Mouse (Mus musculus): ENCODE results near the gene Maml2. TPM values are rescaled to one million over a fixed set of nuclear protein-coding genes. Genes with fewer than 3 reads are reported as not detected.

Gene Maml2
- polyA plus RNA-seq, 1 experiment, result 1.3 TPM

DNA sequence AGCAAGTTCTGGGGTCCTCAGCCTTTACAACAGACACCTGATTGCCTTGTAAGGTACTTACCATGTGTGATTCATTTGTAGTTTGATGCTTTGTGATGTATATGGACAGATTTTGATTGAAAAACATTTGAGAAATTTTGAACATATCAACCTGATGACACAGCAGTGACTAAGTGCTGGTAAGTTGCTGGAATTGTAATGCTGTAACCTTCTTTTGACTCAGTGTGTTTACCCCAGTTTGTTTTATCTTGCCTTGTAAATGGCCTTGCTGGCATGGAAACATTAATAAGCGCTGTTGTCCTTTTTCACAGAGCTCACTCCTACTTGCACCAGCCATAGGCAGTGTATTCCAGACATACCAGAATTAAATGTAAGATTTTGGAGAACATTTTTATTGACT lies 163.2 kb downstream of the Maml2 start:
- no peak overlapping the region for H3K4me2 ChIP-seq (ENCODE audit: low read depth)
- H3K79me2 ChIP-seq (ENCODE audit: control insufficient read depth, insufficient read depth), result no peaks in the 10 kb centered on the region
- H3K27me3 ChIP-seq (ENCODE audit: control insufficient read depth, insufficient read depth, insufficient read length), result no peaks in the 10 kb centered on the region
- H3K36me3 ChIP-seq (ENCODE audit: control insufficient read depth, insufficient read depth), result no peaks in the 10 kb centered on the region
- H3K4me3 ChIP-seq, result no peak overlapping the region
- H3ac ChIP-seq (ENCODE audit: control insufficient read depth, insufficient read length), result no peak overlapping the region
- no peak for TF ChIP-seq MYOG (IDR thresholded peaks at IDR 0.05; ENCODE audit: control insufficient read depth in 1 of 3, insufficient read depth in 1 of 3, insufficient read length in 2 of 3, low read depth in 2 of 3)
- no peak for TF ChIP-seq SRF (IDR thresholded peaks at IDR 0.05; ENCODE audit: control insufficient read depth, insufficient read length, low read depth)
- no peak for TF ChIP-seq REST (IDR thresholded peaks at IDR 0.05; ENCODE audit: insufficient read depth, insufficient read length)
- no peak for TF ChIP-seq MYOD1 (IDR thresholded peaks at IDR 0.05; ENCODE audit: control insufficient read depth in 1 of 3, insufficient read length in 2 of 3, low read depth in 2 of 3)
- no peak for TF ChIP-seq POLR2AphosphoS2 (IDR thresholded peaks at IDR 0.05; ENCODE audit: insufficient read length, low read depth)
- TF ChIP-seq TCF3 (IDR thresholded peaks at IDR 0.05; ENCODE audit: insufficient read length, low read depth), result no peak
- no peak for TF ChIP-seq CEBPB (IDR thresholded peaks at IDR 0.05; ENCODE audit: insufficient read depth, poor library complexity, severe bottlenecking)
- no peak for TF ChIP-seq USF1 (IDR thresholded peaks at IDR 0.05; ENCODE audit: low read depth)
- no peak for TF ChIP-seq MAX (IDR thresholded peaks at IDR 0.05; ENCODE audit: low read depth)
- TF ChIP-seq TCF12 (IDR thresholded peaks at IDR 0.05; ENCODE audit: insufficient read depth, poor library complexity, severe bottlenecking), result no peak
- TF ChIP-seq POLR2A (IDR thresholded peaks at IDR 0.05; ENCODE audit: insufficient read length, low read depth), result no peak
- no peak for TF ChIP-seq E2F4 (IDR thresholded peaks at IDR 0.05; ENCODE audit: insufficient read depth)

DNA sequence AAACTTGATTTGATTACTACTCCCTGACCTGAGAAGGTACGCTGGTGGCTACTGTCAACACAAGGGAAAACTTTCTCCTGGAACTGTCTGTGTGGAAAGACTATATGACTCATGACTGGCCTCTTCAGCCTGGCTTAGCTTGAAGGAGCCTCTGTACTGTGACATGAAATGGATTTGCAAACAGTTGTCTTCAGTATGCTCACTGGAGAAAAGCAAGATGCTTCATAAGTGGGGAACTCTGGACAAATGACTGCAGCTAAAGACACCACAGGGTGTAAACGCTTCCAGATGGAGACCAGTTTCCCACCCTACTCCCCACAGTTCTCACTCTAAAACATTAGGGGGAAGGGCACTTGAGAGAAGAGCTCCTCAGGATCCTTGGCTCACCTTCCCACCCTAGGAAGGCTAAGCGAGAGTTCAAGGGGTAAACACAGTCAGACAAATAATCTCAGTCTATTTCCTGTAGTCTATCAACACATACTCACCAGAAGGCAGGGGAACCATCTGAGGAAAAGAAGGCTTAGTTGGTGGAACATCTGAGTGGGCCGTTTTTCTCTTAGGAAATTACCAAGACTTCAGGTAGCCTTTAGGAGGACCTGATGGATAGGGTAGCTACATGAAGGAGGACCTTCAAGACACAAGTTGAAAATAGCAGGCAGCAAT lies 167.7 kb downstream of the Maml2 start:
- Histone ChIP-seq H3K27me3 (ENCODE audit: control insufficient read depth, insufficient read depth, insufficient read length) (no peaks in the 10 kb centered on the region), H3K36me3 (ENCODE audit: control insufficient read depth, insufficient read depth) (no peaks in the 10 kb centered on the region)
- TF ChIP-seq REST (IDR thresholded peaks at IDR 0.05; ENCODE audit: insufficient read depth, insufficient read length) (no peak), MYOD1 (IDR thresholded peaks at IDR 0.05; ENCODE audit: control insufficient read depth in 1 of 3, insufficient read length in 2 of 3, low read depth in 2 of 3) (no peak), TCF12 (IDR thresholded peaks at IDR 0.05; ENCODE audit: insufficient read depth, poor library complexity, severe bottlenecking) (no peak), E2F4 (IDR thresholded peaks at IDR 0.05; ENCODE audit: insufficient read depth) (no peak), POLR2A (IDR thresholded peaks at IDR 0.05; ENCODE audit: insufficient read length, low read depth) (no peak), SRF (IDR thresholded peaks at IDR 0.05; ENCODE audit: control insufficient read depth, insufficient read length, low read depth) (no peak), USF1 (IDR thresholded peaks at IDR 0.05; ENCODE audit: low read depth) (no peak), POLR2AphosphoS2 (IDR thresholded peaks at IDR 0.05; ENCODE audit: insufficient read length, low read depth) (no peak), CEBPB (IDR thresholded peaks at IDR 0.05; ENCODE audit: insufficient read depth, poor library complexity, severe bottlenecking) (no peak), MYOG (IDR thresholded peaks at IDR 0.05; ENCODE audit: control insufficient read depth in 1 of 3, insufficient read depth in 1 of 3, insufficient read length in 2 of 3, low read depth in 2 of 3) (no peak), TCF3 (IDR thresholded peaks at IDR 0.05; ENCODE audit: insufficient read length, low read depth) (no peak), MAX (IDR thresholded peaks at IDR 0.05; ENCODE audit: low read depth) (no peak)

DNA sequence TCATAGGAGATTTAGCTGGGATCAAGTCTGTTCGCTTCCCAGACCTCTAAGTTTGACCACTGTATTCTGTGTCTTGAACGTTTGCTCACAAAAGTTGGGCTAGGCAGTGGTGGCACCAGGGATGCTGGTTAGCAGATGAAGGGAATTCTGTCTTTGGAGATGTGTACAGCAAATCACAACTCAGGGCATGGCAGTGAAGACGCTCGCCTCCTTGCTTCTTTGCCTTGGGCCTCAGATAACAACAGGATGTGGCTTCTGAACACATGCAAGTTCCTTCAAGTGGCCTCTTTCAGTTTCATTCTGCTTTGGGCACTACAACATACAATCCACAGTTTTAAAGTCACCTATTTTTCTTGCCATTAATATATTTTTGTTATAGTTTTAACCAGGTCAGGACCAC lies 168.6 kb downstream of the Maml2 start:
- no peak overlapping the region for H3ac ChIP-seq (ENCODE audit: control insufficient read depth, insufficient read length)
- TF ChIP-seq E2F4 (IDR thresholded peaks at IDR 0.05; ENCODE audit: insufficient read depth) (no peak), MYOD1 (IDR thresholded peaks at IDR 0.05; ENCODE audit: control insufficient read depth in 1 of 3, insufficient read length in 2 of 3, low read depth in 2 of 3) (no peak), TCF12 (IDR thresholded peaks at IDR 0.05; ENCODE audit: insufficient read depth, poor library complexity, severe bottlenecking) (no peak), MAX (IDR thresholded peaks at IDR 0.05; ENCODE audit: low read depth) (no peak), SRF (IDR thresholded peaks at IDR 0.05; ENCODE audit: control insufficient read depth, insufficient read length, low read depth) (no peak), CEBPB (IDR thresholded peaks at IDR 0.05; ENCODE audit: insufficient read depth, poor library complexity, severe bottlenecking) (no peak), REST (IDR thresholded peaks at IDR 0.05; ENCODE audit: insufficient read depth, insufficient read length) (no peak), TCF3 (IDR thresholded peaks at IDR 0.05; ENCODE audit: insufficient read length, low read depth) (no peak), MYOG (IDR thresholded peaks at IDR 0.05; ENCODE audit: control insufficient read depth in 1 of 3, insufficient read depth in 1 of 3, insufficient read length in 2 of 3, low read depth in 2 of 3) (no peak), POLR2A (IDR thresholded peaks at IDR 0.05; ENCODE audit: insufficient read length, low read depth) (no peak), POLR2AphosphoS2 (IDR thresholded peaks at IDR 0.05; ENCODE audit: insufficient read length, low read depth) (no peak), USF1 (IDR thresholded peaks at IDR 0.05; ENCODE audit: low read depth) (no peak)
- no peak overlapping the region for H3K4me3 ChIP-seq
- H3K36me3 ChIP-seq (ENCODE audit: control insufficient read depth, insufficient read depth), result no peaks in the 10 kb centered on the region
- H3K79me2 ChIP-seq (ENCODE audit: control insufficient read depth, insufficient read depth), result no peaks in the 10 kb centered on the region
- no peak overlapping the region for H3K4me2 ChIP-seq (ENCODE audit: low read depth)
- H3K27me3 ChIP-seq (ENCODE audit: control insufficient read depth, insufficient read depth, insufficient read length), result no peaks in the 10 kb centered on the region

More for the DNA sequence above, 167.7 kb downstream of the Maml2 start:
- no peak overlapping the region for H3K4me3 ChIP-seq
- H3K4me2 ChIP-seq (ENCODE audit: low read depth), result no peak overlapping the region
- no peak overlapping the region for H3ac ChIP-seq (ENCODE audit: control insufficient read depth, insufficient read length)
- no peaks in the 10 kb centered on the region for H3K79me2 ChIP-seq (ENCODE audit: control insufficient read depth, insufficient read depth)

DNA sequence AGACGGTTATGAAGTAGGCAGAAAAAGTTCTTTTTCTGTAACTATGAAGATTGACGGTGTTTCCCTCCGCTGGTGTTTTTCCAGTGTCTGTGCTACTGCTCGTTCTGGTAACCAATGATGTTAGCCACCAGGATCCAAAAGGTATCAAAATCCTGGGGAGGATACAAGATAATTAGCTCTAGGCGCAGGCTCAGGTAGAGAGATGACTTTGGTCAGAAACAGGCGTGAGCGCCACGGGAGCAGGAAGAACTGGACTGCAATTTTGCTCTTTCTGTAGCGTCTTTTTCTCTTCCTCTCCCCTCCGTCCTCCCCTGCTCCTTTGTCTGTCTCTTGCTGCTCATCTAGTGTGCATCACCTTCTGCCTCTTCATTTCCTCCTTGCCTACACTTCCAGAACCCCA lies 169.1 kb downstream of the Maml2 start:
- Histone ChIP-seq H3K4me3 (no peak overlapping the region), H3K4me2 (ENCODE audit: low read depth) (no peak overlapping the region)
- TF ChIP-seq MYOD1 (IDR thresholded peaks at IDR 0.05; ENCODE audit: control insufficient read depth in 1 of 3, insufficient read length in 2 of 3, low read depth in 2 of 3) (no peak), TCF12 (IDR thresholded peaks at IDR 0.05; ENCODE audit: insufficient read depth, poor library complexity, severe bottlenecking) (no peak), E2F4 (IDR thresholded peaks at IDR 0.05; ENCODE audit: insufficient read depth) (no peak), MYOG (IDR thresholded peaks at IDR 0.05; ENCODE audit: control insufficient read depth in 1 of 3, insufficient read depth in 1 of 3, insufficient read length in 2 of 3, low read depth in 2 of 3) (no peak), POLR2A (IDR thresholded peaks at IDR 0.05; ENCODE audit: insufficient read length, low read depth) (no peak), USF1 (IDR thresholded peaks at IDR 0.05; ENCODE audit: low read depth) (no peak), CEBPB (IDR thresholded peaks at IDR 0.05; ENCODE audit: insufficient read depth, poor library complexity, severe bottlenecking) (no peak), MAX (IDR thresholded peaks at IDR 0.05; ENCODE audit: low read depth) (no peak), POLR2AphosphoS2 (IDR thresholded peaks at IDR 0.05; ENCODE audit: insufficient read length, low read depth) (no peak), REST (IDR thresholded peaks at IDR 0.05; ENCODE audit: insufficient read depth, insufficient read length) (no peak), SRF (IDR thresholded peaks at IDR 0.05; ENCODE audit: control insufficient read depth, insufficient read length, low read depth) (no peak), TCF3 (IDR thresholded peaks at IDR 0.05; ENCODE audit: insufficient read length, low read depth) (no peak)

More for the DNA sequence above, 169.1 kb downstream of the Maml2 start:
- Histone ChIP-seq H3K79me2 (ENCODE audit: control insufficient read depth, insufficient read depth) (no peaks in the 10 kb centered on the region), H3ac (ENCODE audit: control insufficient read depth, insufficient read length) (no peak overlapping the region), H3K27me3 (ENCODE audit: control insufficient read depth, insufficient read depth, insufficient read length) (no peaks in the 10 kb centered on the region), H3K36me3 (ENCODE audit: control insufficient read depth, insufficient read depth) (no peaks in the 10 kb centered on the region)
